Mouse (Mus musculus) lung, postnatal 0 days (tissue): Measurements from ENCODE around the gene Nkain2.

ENCODE experiments used
- CTCF ChIP-seq: IDR thresholded peaks from 2 replicates; pipeline ENCODE4 v1.5.1; 2016; ENCODE audit warnings: antibody characterized with exemption, mild to moderate bottlenecking
- EP300 ChIP-seq: IDR thresholded peaks from 2 replicates; pipeline ENCODE4 v1.6.1; 2016; ENCODE audit warnings: antibody characterized with exemption, mild to moderate bottlenecking, control low read depth

GRCm38 (mm10) chr10:32058251-32058650 is 832.0 kb downstream of the Nkain2 start:
- TF ChIP-seq CTCF, result no peak
- no peak for TF ChIP-seq EP300
